Mouse (Mus musculus): ENCODE results near the gene Gm10518. TPM values are rescaled to one million over a fixed set of nuclear protein-coding genes. Genes with fewer than 3 reads are reported as not detected.

Gene Gm10518
- total RNA-seq, 2 experiments from 2014 or later: not detected

DNA sequence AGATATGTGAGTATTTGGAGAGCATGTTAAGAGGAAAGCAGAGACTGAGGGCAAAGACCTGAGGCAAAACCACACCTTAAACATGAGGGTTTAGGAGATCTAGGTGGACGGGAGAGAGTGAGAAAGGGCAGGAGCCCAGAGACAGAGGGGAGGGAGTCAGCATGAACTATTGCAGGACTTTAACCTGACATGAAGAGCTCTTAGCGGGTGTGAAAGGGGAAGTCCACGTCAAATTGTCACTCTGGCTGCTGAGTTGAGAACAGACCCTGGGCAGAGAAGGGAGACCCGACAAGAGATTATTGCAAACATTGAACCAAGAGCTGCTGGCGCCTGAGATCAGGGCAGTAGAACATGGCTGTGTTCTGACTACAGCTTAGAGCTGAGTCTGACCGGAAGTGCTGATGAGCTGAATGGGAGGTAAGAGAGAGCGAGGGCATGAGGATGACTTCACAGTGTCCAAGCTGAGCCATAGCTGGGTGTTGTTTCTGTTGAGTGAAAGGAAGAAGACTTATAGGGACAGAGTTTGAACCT is 29.6 kb downstream of the Gm10518 start:
- intact Hi-C loops (cut with DNase I): no loop called here

DNA sequence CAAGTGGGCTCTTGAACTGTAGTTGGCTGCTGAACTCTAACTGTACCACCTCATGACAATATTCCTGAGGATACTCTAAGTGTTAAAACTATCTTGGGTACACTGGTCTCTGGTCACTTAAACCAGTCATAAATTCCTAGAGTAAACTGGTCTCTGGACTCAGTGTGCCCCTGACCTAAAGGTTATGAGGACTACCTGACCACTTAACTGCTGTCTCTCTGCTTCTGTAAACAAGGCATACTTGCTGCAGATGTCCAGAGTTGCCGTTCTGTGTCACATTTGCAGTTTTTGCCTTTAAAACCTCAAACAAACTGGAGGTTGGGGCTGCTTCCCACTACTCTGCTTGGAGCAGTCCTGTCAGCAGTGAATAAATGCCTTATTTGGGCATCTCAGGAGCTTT is 30.4 kb downstream of the Gm10518 start:
- intact Hi-C loops (cut with DNase I): no loop called here
- DNase-seq: no peak

More for the DNA sequence above, 29.6 kb downstream of the Gm10518 start:
- DNase-seq: no peak

DNA sequence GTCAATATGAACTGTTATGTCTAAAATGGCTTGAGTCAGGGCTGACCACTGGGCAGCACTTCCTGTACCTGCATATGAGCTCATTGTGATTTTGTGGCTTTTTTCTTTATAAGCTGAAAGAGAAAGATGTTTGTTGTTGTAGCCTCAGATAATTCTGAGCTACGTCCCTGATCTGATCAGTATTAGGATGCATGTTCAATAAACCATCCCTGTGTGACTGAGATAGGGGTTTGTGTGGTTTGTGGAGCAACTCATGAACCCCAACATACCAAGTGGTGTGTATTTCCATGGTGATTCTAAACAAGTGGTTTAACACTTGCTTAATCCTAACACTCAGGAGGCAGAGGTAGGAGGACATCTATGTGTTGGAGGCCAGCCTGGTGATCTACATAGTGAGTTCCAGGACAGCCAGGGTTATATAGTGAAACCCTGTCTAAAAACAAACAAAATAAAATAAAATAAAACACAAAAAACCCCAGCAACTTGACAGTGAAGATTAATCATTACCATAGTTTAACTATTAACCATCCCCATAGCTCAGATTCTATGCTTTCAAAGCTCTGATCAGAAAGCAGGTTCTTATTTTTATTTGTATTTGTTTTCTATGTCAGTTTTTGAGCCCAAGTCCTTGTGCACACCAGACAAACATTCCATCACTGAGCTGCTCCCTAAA is 32.7 kb downstream of the Gm10518 start:
- intact Hi-C loops (cut with DNase I): no loop called here

DNA sequence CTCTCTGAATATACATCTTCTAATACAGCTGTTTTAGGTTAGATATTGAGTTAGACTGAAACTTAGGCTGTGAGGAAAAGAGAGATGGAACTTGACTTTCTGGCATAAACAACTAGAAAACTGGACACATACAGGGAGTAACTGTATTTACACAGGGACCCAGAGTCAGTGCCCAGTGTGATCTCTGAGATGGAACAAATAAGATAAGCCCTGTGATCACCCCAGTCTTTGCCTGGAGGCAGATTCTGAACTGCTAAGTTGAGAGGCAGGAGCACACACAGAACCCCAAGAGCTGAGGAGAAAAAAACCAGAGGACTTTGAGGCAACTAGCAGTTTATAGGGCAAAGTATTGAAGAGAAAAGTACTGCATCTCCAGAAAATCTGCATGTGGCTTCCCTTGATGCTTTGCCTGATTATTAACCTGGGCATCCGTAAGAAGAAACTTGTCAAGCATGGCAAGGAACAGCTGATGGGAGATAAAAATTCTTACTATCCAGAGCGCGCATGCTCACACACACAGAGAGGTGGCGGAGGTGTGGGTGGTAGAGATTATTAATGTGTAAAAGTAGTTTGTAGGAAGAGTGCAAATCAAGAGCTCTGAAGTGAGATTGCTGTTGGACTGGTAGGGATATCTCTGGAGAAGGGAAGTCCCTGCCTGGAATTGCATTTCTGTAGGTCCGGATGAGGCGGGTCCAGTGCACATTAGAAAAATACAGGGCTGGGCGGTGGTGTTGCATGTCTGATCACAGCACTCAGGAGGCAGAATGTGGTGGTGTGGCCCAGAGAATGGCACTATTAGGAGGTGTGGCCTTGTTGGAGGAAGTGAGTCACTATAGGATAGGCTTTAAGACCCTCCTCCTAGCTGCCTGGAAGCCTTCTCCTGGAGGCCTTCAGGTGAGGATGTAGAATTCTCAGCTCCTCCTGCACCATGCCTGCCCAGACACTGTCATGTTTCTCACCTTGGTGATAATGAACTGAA is 33.5 kb downstream of the Gm10518 start:
- intact Hi-C loops (cut with DNase I): no loop called here
- no peak for DNase-seq

More for the DNA sequence above, 32.7 kb downstream of the Gm10518 start:
- DNase-seq: no peak

DNA sequence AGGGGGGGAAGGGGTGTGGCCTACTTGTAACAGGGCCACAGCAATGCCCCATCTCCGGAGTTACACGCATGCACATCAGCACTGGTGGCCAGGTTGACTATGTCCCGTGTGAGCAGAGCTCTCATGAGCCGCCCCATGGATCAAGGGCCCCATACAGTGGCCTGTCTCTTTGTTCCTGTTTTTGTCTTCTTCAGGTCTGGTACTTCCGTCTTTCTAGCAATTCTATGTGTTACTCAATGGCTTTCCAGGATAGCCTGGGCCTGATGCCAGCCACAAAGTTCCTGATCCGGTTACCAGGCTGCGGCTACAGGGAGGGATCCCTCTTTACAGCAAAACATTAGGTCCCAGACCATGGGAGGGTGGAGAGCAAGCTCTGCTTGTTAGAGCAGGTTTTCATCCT is 39.4 kb downstream of the Gm10518 start:
- peak; percentile 52 to 53 for DNase-seq
- intact Hi-C loops (cut with DNase I): loop anchor here (10.0 kb wide), 1 partner anchor 198 kb away; no protein-coding TSS in a partner anchor

DNA sequence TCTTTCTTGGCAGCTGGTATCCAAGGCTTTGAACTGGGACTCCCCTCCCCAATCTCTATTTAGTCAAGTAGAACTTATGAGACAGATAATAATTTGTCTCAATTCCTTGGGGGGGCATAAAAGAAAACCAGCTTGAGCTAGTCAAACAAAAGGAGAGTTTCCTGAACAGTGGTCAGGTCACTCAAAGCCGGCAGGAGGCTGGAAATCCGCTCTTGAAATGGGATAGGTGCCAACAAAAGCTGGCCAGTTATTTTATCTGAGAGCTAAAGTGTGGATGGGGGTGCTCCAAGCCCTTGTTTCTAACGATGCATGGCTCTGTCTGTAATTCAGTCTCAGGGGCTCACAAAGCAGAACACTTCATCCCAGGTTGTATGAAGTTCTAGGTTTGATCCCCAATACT is 40.8 kb downstream of the Gm10518 start:
- peak; percentile 15 to 51 for DNase-seq
- intact Hi-C loops (cut with DNase I): loop anchor here (2.0 to 10.0 kb wide), 2 partner anchors 39 to 199 kb away; no protein-coding TSS in a partner anchor

DNA sequence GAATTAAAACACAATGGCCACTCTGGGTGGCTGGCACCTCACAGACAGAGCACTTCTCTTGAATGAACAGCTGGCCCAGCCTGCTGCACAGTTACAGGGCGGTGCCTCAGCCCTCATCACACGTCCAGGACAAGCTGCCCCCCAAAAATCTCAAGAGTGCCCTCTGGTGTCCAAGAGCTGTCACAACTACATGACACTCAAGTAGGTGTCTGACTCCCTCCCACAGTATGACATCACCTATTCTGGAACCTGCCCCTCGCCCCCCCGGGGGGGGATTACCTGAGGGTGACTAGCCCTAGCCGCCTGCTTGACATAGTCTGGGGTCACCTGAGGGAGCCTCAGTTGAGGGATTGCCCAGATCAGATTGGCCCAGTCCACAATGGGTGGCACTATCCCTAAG is 41.7 kb downstream of the Gm10518 start:
- intact Hi-C loops (cut with DNase I): loop anchor here (2.0 to 10.0 kb wide), 2 partner anchors 40 to 200 kb away; no protein-coding TSS in a partner anchor
- DNase-seq: peak; percentile 74 to 81

DNA sequence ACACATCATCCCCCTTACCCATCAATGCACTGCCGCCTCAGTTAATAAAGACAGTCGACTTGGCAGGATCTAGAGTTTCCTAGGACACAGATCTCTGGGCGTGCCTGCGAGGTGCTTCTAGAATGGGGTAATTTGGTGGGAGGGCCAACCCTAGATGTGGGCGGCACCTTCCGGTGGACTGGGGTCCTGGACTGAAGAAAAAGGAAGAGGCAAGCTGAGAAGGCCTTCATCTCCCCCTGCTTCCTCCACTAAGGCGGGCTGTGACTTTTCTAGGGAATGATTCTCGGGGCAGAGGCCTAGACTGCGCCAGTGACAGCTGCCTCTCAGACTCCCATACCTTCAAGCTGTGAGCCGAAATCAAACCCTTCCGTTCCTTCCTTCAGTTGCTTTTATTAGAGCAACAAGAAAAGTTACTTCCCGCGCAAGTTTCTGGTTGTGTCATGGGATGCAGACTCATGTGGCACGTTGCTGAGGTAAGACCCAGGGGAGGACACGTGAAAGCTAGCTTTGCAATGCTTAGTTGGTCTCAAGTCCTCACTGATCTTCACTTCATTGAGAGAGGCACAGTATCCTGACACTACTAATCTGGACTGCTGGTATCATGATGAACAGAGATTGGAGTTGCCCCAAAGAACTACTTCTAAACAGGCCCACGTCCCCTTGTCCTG is 42.8 kb downstream of the Gm10518 start:
- no peak for DNase-seq
- intact Hi-C loops (cut with DNase I): loop anchor here (2.0 to 10.0 kb wide), 2 partner anchors 41 to 201 kb away; no protein-coding TSS in a partner anchor

DNA sequence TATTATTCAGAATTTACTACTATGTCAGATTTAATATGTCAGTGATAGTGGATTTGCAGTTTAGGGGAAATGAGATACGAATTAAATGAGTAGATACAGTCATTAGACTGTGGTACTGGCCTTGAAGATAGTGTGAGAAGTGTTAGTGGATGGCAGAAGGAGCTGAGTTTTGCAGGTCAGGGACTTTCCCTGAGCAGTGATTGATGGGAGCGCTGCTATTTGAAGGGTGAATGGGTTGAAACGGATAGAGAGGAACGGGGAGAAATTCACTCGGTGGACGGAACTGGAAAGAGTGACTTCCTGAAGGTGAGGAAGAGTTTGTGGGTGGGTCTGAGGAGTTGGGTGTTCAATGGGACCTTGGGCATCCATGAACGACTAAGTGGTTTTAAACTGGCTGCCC is 44.0 kb downstream of the Gm10518 start:
- intact Hi-C loops (cut with DNase I): loop anchor here (10.0 kb wide), 1 partner anchor 202 kb away; no protein-coding TSS in a partner anchor
- DNase-seq: no peak

DNA sequence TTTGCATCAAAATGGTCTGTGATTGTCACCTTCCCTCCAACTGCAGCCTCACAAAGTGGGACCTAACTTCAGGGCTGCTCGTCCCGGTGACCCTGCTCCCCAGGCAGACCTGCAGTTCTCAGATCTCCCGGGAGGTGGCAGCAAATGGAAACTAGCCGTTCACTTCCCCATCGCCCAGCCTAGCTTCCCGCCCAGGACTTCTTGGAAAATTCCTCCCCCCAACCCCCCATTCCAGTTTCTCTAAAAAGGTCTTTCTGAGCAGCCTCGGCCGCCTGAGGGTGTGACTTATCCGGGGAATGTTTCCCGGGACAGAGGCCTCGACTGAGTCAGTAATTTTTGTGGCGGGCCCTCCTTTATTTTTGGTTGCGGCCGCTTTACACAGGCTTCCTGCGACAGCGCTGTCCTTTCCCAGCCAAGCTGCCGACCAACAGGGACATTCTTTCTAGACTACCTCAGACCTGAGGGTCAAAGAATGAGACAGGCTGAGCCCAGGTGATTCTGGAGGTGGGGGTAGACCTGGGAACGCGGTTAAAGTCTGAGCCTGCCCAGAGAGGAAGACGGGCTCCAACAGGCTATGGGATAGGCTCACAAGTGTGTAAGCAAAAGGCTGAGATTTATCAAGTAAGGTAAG is 44.7 kb downstream of the Gm10518 start:
- intact Hi-C loops (cut with DNase I): loop anchor here (10.0 kb wide), 1 partner anchor 203 kb away; no protein-coding TSS in a partner anchor

DNA sequence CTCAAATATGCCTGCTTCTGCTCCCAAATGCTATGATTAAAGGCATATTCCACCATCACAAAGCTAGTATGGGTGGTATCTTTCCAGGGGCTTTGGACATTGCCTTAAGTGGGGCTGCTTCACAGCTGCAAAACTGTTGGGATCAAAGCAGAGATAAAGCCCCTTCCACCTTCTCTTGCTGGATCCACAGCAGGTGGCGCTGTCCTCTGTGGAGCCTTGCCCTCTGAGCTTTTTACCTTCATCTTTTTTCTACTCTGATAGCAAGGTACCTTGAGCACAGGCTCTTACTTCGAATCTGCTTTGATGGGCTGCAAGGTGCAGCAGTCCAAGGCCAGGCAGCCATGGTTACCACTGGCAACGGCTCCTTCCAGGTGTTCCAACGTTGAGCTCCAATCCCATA is 50.2 kb downstream of the Gm10518 start:
- DNase-seq: peak in 1 of 2 experiments; percentile 34
- intact Hi-C loops (cut with DNase I): no loop called here

More for the DNA sequence above, 44.7 kb downstream of the Gm10518 start:
- DNase-seq: peak; percentile 91 to 96

Other genes starting within 250 kb of the Gm10518 start
- 10 to 100 TPM; 68.9 to 70.8 TPM for gene Sccpdh, start 135.2 kb upstream of the Gm10518 start, total RNA-seq (2021)
- under 1 TPM; 0.22 to 0.34 TPM for gene Kif28, start 58.1 kb upstream of the Gm10518 start, total RNA-seq (2021)
- gene Ahctf1, start 304 bp downstream of the Gm10518 start, total RNA-seq (2021): 10 to 100 TPM; 21.9 to 25.2 TPM
- 10 to 100 TPM; 56.6 to 57.7 TPM for gene Cdc42bpa, start 157.1 kb downstream of the Gm10518 start, total RNA-seq (2021)

Measured in heart, postnatal 10 days (tissue).